Mouse (Mus musculus): Measurements from ENCODE around the gene Card19.

GRCm38 (mm10) chr13:49175509-49175908 is 40.3 kb downstream of the Card19 start:
- TF ChIP-seq POLR2A (IDR thresholded peaks at IDR 0.05; ENCODE audit: low read depth, low read length) (no peak), CTCF (IDR thresholded peaks at IDR 0.05; ENCODE audit: borderline replicate concordance, insufficient read depth, low read length) (no peak)

Measured in embryonic fibroblast, embryonic 13.5 days (primary cell).